Mouse (Mus musculus): ENCODE measurements around the gene Rap1a. TPM values are rescaled to one million over a fixed set of nuclear protein-coding genes. Genes with fewer than 3 reads are reported as not detected.

Gene Rap1a
- polyA plus RNA-seq, 1 experiment, result 15.1 TPM

DNA sequence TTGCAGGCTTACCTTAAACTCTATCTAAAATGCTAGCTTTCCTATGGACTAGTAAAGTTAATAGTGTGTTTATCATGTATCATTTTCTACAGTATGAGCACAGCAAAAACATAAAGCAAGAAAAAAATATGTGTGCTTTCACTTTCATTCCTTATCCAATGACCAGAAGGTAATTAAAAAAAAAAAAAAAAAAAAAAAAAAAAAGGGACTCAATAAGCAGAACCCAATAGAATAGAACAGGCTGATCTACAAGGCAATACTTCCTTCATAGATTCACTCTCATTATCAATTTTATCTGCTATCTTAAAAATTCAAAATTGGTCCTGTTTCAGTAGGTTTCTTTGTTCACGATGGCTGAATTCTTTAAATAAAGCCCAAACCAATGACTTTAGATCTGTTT is 30.3 kb downstream of the Rap1a start:
- H3K4me3 ChIP-seq (ENCODE audit: insufficient read depth, poor library complexity, severe bottlenecking), result no peak overlapping the region
- TF ChIP-seq FOSL1 (IDR thresholded peaks at IDR 0.05; ENCODE audit: insufficient read depth, low read length, poor library complexity, severe bottlenecking) (no peak), CTCF (IDR thresholded peaks at IDR 0.05; ENCODE audit: control insufficient read depth, insufficient read depth, insufficient read length) (no peak), MYOD1 (IDR thresholded peaks at IDR 0.05; ENCODE audit: control insufficient read depth, insufficient read length, low read depth) (no peak), CEBPB (IDR thresholded peaks at IDR 0.05; ENCODE audit: low read depth) (no peak), MYOG (IDR thresholded peaks at IDR 0.05; ENCODE audit: control insufficient read depth, extremely low read depth, insufficient read length) (no peak), MAX (IDR thresholded peaks at IDR 0.05) (no peak), USF1 (IDR thresholded peaks at IDR 0.05; ENCODE audit: low read depth) (no peak)
- no peaks in the 10 kb centered on the region for H3K27me3 ChIP-seq (ENCODE audit: control insufficient read depth, insufficient read depth, insufficient read length)
- H3ac ChIP-seq (ENCODE audit: control insufficient read depth, insufficient read length, low read depth), result no peak overlapping the region
- H3K79me3 ChIP-seq (ENCODE audit: low read depth), result peaks cover 53% of the 10 kb centered on the region
- no peaks in the 10 kb centered on the region for H3K36me3 ChIP-seq (ENCODE audit: control insufficient read depth, insufficient read depth)
- peaks cover 96% of the 10 kb centered on the region for H3K79me2 ChIP-seq (ENCODE audit: control insufficient read depth, insufficient read depth)

DNA sequence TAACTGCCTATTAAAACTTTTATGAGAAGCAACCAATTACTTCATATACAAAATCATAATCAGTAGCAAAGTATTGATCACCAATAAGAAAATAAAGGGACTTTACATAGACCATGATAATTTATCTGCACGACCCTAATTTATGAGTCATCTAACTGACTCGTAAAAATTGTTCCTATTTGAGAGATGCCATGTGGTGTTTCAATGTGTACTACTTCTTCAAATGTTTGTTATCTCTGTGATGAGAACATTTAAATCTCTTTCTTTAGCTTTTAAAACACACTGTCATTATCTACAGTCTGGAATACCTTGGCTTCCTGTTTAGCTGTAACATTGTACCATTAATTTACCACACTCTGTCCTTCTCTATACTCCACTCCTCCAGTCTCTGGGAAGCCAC is 31.8 kb downstream of the Rap1a start:
- TF ChIP-seq USF1 (IDR thresholded peaks at IDR 0.05; ENCODE audit: low read depth), result no peak
- no peak for TF ChIP-seq MYOD1 (IDR thresholded peaks at IDR 0.05; ENCODE audit: control insufficient read depth, insufficient read length, low read depth)
- TF ChIP-seq CTCF (IDR thresholded peaks at IDR 0.05; ENCODE audit: control insufficient read depth, insufficient read depth, insufficient read length), result no peak
- no peak for TF ChIP-seq MYOG (IDR thresholded peaks at IDR 0.05; ENCODE audit: control insufficient read depth, extremely low read depth, insufficient read length)
- TF ChIP-seq MAX (IDR thresholded peaks at IDR 0.05), result no peak
- no peak for TF ChIP-seq FOSL1 (IDR thresholded peaks at IDR 0.05; ENCODE audit: insufficient read depth, low read length, poor library complexity, severe bottlenecking)
- TF ChIP-seq CEBPB (IDR thresholded peaks at IDR 0.05; ENCODE audit: low read depth), result no peak

DNA sequence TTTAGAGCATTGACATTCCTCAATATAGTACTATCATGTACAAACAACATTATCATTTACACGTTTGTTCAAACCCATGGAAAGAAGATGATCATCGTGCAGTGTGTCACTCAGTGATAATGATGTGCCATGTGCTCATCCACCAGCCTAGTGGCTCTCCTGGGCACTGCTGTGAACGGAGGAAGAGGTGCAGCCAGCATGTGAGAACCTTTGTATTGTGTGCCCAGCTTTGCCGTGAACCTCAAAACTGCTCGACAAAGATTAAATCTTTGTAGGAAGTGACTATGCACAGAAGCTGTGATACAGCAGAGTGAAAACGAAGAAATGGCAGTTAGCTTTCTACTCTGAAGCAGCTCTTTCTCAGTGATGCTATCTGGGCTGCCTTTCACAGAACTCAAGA is 32.6 kb downstream of the Rap1a start:
- Histone ChIP-seq H3K79me3 (ENCODE audit: low read depth) (peaks cover 63% of the 10 kb centered on the region), H3ac (ENCODE audit: control insufficient read depth, insufficient read length, low read depth) (no peak overlapping the region), H3K36me3 (ENCODE audit: control insufficient read depth, insufficient read depth) (no peaks in the 10 kb centered on the region), H3K27me3 (ENCODE audit: control insufficient read depth, insufficient read depth, insufficient read length) (no peaks in the 10 kb centered on the region), H3K4me3 (ENCODE audit: insufficient read depth, poor library complexity, severe bottlenecking) (no peak overlapping the region), H3K79me2 (ENCODE audit: control insufficient read depth, insufficient read depth) (peaks cover 95% of the 10 kb centered on the region)
- TF ChIP-seq CEBPB (IDR thresholded peaks at IDR 0.05; ENCODE audit: low read depth), result no peak
- no peak for TF ChIP-seq MYOD1 (IDR thresholded peaks at IDR 0.05; ENCODE audit: control insufficient read depth, insufficient read length, low read depth)
- no peak for TF ChIP-seq MAX (IDR thresholded peaks at IDR 0.05)
- TF ChIP-seq USF1 (IDR thresholded peaks at IDR 0.05; ENCODE audit: low read depth), result no peak
- no peak for TF ChIP-seq MYOG (IDR thresholded peaks at IDR 0.05; ENCODE audit: control insufficient read depth, extremely low read depth, insufficient read length)
- TF ChIP-seq FOSL1 (IDR thresholded peaks at IDR 0.05; ENCODE audit: insufficient read depth, low read length, poor library complexity, severe bottlenecking), result no peak
- TF ChIP-seq CTCF (IDR thresholded peaks at IDR 0.05; ENCODE audit: control insufficient read depth, insufficient read depth, insufficient read length), result no peak

More for the DNA sequence above, 31.8 kb downstream of the Rap1a start:
- Histone ChIP-seq H3K79me3 (ENCODE audit: low read depth) (peaks cover 57% of the 10 kb centered on the region), H3K36me3 (ENCODE audit: control insufficient read depth, insufficient read depth) (no peaks in the 10 kb centered on the region), H3K4me3 (ENCODE audit: insufficient read depth, poor library complexity, severe bottlenecking) (no peak overlapping the region), H3ac (ENCODE audit: control insufficient read depth, insufficient read length, low read depth) (no peak overlapping the region), H3K27me3 (ENCODE audit: control insufficient read depth, insufficient read depth, insufficient read length) (no peaks in the 10 kb centered on the region), H3K79me2 (ENCODE audit: control insufficient read depth, insufficient read depth) (peaks cover 95% of the 10 kb centered on the region)

DNA sequence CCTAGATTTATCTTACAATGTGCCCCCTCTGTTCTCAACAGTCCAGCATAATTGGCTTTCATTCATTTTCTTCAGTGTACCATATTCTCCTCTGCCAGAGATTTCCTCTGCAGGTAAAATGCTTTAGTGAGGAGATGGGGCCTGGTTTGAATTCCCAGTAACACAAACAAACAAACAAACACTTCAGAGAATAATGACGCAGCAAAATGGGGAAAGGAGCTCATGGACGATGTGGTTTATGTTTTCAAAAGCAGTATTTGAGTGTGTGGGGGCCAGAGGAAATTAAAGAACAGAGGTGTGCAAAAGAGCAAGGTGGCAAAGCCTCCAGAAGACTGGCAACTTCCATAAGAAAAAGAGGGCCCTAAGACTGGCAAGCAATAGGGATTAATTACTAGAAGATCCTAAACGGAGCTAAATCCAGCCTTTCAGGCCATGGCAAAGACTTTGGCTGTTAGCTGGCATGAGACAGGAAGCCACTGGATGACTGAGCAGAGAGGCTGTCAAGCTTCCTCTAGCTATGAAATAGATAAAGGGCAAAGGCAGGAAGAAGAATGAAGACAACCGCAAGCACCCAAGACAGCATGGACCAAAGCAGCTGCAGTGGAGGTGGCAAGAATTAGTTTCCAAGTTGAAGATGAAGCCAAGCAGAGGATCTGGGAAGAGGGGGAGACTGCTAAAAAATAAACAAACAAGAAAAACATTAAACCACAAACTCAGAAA is 37.8 kb downstream of the Rap1a start:
- peaks cover 75% of the 10 kb centered on the region for H3K79me3 ChIP-seq (ENCODE audit: low read depth)
- no peak overlapping the region for H3ac ChIP-seq (ENCODE audit: control insufficient read depth, insufficient read length, low read depth)
- H3K4me3 ChIP-seq (ENCODE audit: insufficient read depth, poor library complexity, severe bottlenecking), result no peak overlapping the region
- H3K27me3 ChIP-seq (ENCODE audit: control insufficient read depth, insufficient read depth, insufficient read length), result no peaks in the 10 kb centered on the region
- H3K79me2 ChIP-seq (ENCODE audit: control insufficient read depth, insufficient read depth), result peaks cover 97% of the 10 kb centered on the region
- no peaks in the 10 kb centered on the region for H3K36me3 ChIP-seq (ENCODE audit: control insufficient read depth, insufficient read depth)
- no peak for TF ChIP-seq MYOG (IDR thresholded peaks at IDR 0.05; ENCODE audit: control insufficient read depth, extremely low read depth, insufficient read length)
- TF ChIP-seq USF1 (IDR thresholded peaks at IDR 0.05; ENCODE audit: low read depth), result no peak
- no peak for TF ChIP-seq CEBPB (IDR thresholded peaks at IDR 0.05; ENCODE audit: low read depth)
- TF ChIP-seq MAX (IDR thresholded peaks at IDR 0.05), result no peak

DNA sequence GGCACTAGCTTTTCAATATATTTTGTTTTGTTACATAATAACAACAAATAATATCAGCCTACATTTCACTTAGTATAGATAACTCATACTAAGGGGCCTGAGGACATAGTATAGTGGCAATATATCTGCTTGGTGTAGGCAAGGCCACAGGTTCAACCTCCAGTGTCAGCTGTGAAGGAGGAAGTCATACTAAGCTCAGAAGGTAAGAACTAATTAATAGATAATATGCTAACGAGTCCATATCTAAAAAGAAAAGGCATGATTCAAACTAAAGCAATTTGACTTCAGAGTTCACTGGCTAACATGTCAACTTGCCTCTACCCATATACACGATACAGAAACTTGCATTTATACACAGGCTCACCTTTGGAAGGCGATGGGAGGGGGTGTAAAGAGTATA is 41.1 kb downstream of the Rap1a start:
- no peak for TF ChIP-seq USF1 (IDR thresholded peaks at IDR 0.05; ENCODE audit: low read depth)
- TF ChIP-seq MYOD1 (IDR thresholded peaks at IDR 0.05; ENCODE audit: control insufficient read depth, insufficient read length, low read depth), result no peak
- TF ChIP-seq CEBPB (IDR thresholded peaks at IDR 0.05; ENCODE audit: low read depth), result no peak
- Histone ChIP-seq H3K36me3 (ENCODE audit: control insufficient read depth, insufficient read depth) (no peaks in the 10 kb centered on the region), H3K4me3 (ENCODE audit: insufficient read depth, poor library complexity, severe bottlenecking) (no peak overlapping the region), H3ac (ENCODE audit: control insufficient read depth, insufficient read length, low read depth) (no peak overlapping the region), H3K79me3 (ENCODE audit: low read depth) (peaks cover 73% of the 10 kb centered on the region), H3K79me2 (ENCODE audit: control insufficient read depth, insufficient read depth) (peaks cover 98% of the 10 kb centered on the region), H3K27me3 (ENCODE audit: control insufficient read depth, insufficient read depth, insufficient read length) (no peaks in the 10 kb centered on the region)

DNA sequence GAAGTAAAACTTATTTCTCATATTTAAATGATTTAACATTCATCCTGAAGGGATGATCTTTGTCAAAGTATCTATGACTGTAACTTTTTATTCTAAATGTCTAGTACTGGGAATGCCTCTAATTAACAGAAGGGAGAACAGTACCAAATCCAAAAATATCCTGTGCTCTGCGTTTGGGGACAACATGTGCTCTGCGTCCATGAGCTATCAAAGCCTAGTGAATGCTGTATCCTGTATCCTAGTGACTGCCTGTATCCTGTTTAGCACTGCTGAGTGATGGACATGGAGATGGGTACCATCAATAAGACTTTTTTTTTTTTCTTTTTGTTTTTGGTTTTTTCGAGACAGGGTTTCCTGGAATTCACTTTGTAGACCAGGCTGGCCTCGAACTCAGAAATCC is 42.5 kb downstream of the Rap1a start:
- Histone ChIP-seq H3K27me3 (ENCODE audit: control insufficient read depth, insufficient read depth, insufficient read length) (no peaks in the 10 kb centered on the region), H3K79me2 (ENCODE audit: control insufficient read depth, insufficient read depth) (peaks cover 100% of the 10 kb centered on the region), H3K4me3 (ENCODE audit: insufficient read depth, poor library complexity, severe bottlenecking) (no peak overlapping the region), H3K79me3 (ENCODE audit: low read depth) (peaks cover 72% of the 10 kb centered on the region), H3ac (ENCODE audit: control insufficient read depth, insufficient read length, low read depth) (no peak overlapping the region), H3K36me3 (ENCODE audit: control insufficient read depth, insufficient read depth) (no peaks in the 10 kb centered on the region)
- TF ChIP-seq CEBPB (IDR thresholded peaks at IDR 0.05; ENCODE audit: low read depth) (no peak), CTCF (IDR thresholded peaks at IDR 0.05; ENCODE audit: control insufficient read depth, insufficient read depth, insufficient read length) (no peak), MYOD1 (IDR thresholded peaks at IDR 0.05; ENCODE audit: control insufficient read depth, insufficient read length, low read depth) (no peak), MAX (IDR thresholded peaks at IDR 0.05) (no peak), USF1 (IDR thresholded peaks at IDR 0.05; ENCODE audit: low read depth) (no peak), FOSL1 (IDR thresholded peaks at IDR 0.05; ENCODE audit: insufficient read depth, low read length, poor library complexity, severe bottlenecking) (no peak), MYOG (IDR thresholded peaks at IDR 0.05; ENCODE audit: control insufficient read depth, extremely low read depth, insufficient read length) (no peak)
